Comparison of ENCODE assay signal across 28 mouse cellular contexts in genomic region chr7:141141326-141141725, GRCm38 (mm10). TPM values are rescaled to one million over a fixed set of nuclear protein-coding genes. Genes with fewer than 3 reads are reported as not detected.
"Had no signal": no experiment of that assay in that cellular context is flagged by ENCODE, and none has a peak within 500 bp of the region (broad histone marks: within the 10 kb centered on the region; RNA-seq: fewer than 3 reads in every experiment).

No protein-coding gene starts in this region.

- H3K9ac ChIP-seq: limb, embryonic 13.5 days; lung, embryonic 14.5 days; midbrain, embryonic 15.5 days; neural tube, embryonic 12.5 days; neural tube, embryonic 15.5 days; stomach, embryonic 15.5 days had no signal

- H3K4me2 ChIP-seq: limb, embryonic 13.5 days; lung, embryonic 14.5 days; midbrain, embryonic 11.5 days; midbrain, embryonic 15.5 days; neural tube, embryonic 12.5 days; neural tube, embryonic 15.5 days; stomach, embryonic 15.5 days had no signal

- DNase-seq: kidney, adult 18-20 months; kidney, adult 9 months; kidney, postnatal 14 days; kidney, postnatal 4 days; layer of hippocampus, adult 9-11 months; lung, embryonic 14.5 days; right cerebral cortex, adult 18-20 months; right cerebral cortex, postnatal 14 days; right cerebral cortex, postnatal 4 days; spleen, adult 18-20 months; thymus, postnatal 25 days had no signal

- H3K27ac ChIP-seq: limb, embryonic 10.5 days; limb, embryonic 13.5 days; macrophage; midbrain, embryonic 15.5 days; neural tube, embryonic 12.5 days; neural tube, embryonic 15.5 days; stomach, embryonic 15.5 days had no signal

- H3K4me1 ChIP-seq: limb, embryonic 10.5 days; limb, embryonic 13.5 days; midbrain, embryonic 15.5 days; neural tube, embryonic 12.5 days; neural tube, embryonic 15.5 days; stomach, embryonic 15.5 days had no signal

- ATAC-seq: inflammation-experienced regulatory T-cells, adult 6 months; intestine, embryonic 16.5 days; lung, postnatal 0 days; midbrain, embryonic 15.5 days had no signal

- H3K27me3 ChIP-seq: limb, embryonic 13.5 days; megakaryocyte, embryonic 14.5 days; midbrain, embryonic 15.5 days; neural tube, embryonic 12.5 days; neural tube, embryonic 15.5 days; stomach, embryonic 15.5 days had no signal

- H3K9me3 ChIP-seq: limb, embryonic 10.5 days; limb, embryonic 13.5 days; megakaryocyte, embryonic 14.5 days; midbrain, embryonic 15.5 days; neural tube, embryonic 12.5 days; neural tube, embryonic 15.5 days; stomach, embryonic 15.5 days had no signal

- H3K4me3 ChIP-seq: limb, embryonic 10.5 days; limb, embryonic 13.5 days; megakaryocyte, embryonic 14.5 days; midbrain, embryonic 15.5 days; neural tube, embryonic 12.5 days; neural tube, embryonic 15.5 days; stomach, embryonic 15.5 days had no signal

RNA-seq across cellular contexts. Expression of gene Ano9, which starts 23.7 kb away (rescaled TPM):
- total RNA-seq: layer of hippocampus, adult 18-20 months; layer of hippocampus, postnatal 25 days; left cerebral cortex, adult 18-20 months; left cerebral cortex, postnatal 25 days; liver, adult 2 months had no signal
- polyA plus RNA-seq: inflammation-experienced regulatory T-cells, adult 6 months; macrophage; neural tube, embryonic 12.5 days had no signal
